Mouse (Mus musculus) brain, embryonic 14.5 days (tissue): ENCODE results near the gene Olfr1097.

Experiments
- CTCF ChIP-seq: fragments of 200-500 bp; IDR thresholded peaks from 2 replicates; pipeline ENCODE4 v1.5.1; 2012; ENCODE audit warnings: inconsistent platforms, mild to moderate bottlenecking, moderate library complexity, borderline replicate concordance; ENCODE audit not compliant: insufficient read depth, insufficient read length; ENCODE audit errors: extremely low read depth
- POLR2A ChIP-seq: fragments of 200-500 bp; IDR thresholded peaks from 2 replicates; pipeline ENCODE4 v1.6.1; 2012; ENCODE audit warnings: mild to moderate bottlenecking, inconsistent platforms, borderline replicate concordance; ENCODE audit not compliant: poor library complexity, insufficient read depth, insufficient read length, severe bottlenecking; ENCODE audit errors: extremely low read depth

- TF ChIP-seq CTCF (no peak), POLR2A (no peak)
These were observed 17.3 kb downstream of the Olfr1097 start, which contains the start of gene Gm13723 for GRCm38 (mm10) chr2:86874702-86875101.
